Mouse (Mus musculus) heart, embryonic 13.5 days (tissue): ENCODE data around the gene Olfr1247. TPM values are rescaled to one million over a fixed set of nuclear protein-coding genes. Genes with fewer than 3 reads are reported as not detected.
"Not testable (repeated sequence)": the region's sequence is repeated elsewhere in the genome, so short reads cannot be mapped to it uniquely, and the experiment has no call there.

Source experiments
- ATAC-seq: fragments of 200-750 bp; cut with Nextera tagmentation; 2 replicates; pipeline ENCODE4 v1.8.0; 2017; ENCODE audit warnings: moderate TSS enrichment; ENCODE audit not compliant: insufficient number of reproducible peaks, low FRiP score, low TSS enrichment; ENCODE audit errors: extremely low read depth
- H3K27ac ChIP-seq: fragments of 300-500 bp; sonication (generic); replicated peaks from 2 replicates; pipeline ENCODE4 v1.5.1; 2015; ENCODE audit warnings: moderate library complexity, mild to moderate bottlenecking, inconsistent platforms
- H3K27me3 ChIP-seq: fragments of 300-500 bp; sonication (generic); replicated peaks from 2 replicates; pipeline ENCODE4 v1.6.1; 2015; ENCODE audit warnings: mild to moderate bottlenecking, inconsistent platforms
- H3K36me3 ChIP-seq: fragments of 300-500 bp; sonication (generic); 2 replicates; pipeline ENCODE4 v1.6.1; 2015; ENCODE audit warnings: mild to moderate bottlenecking, inconsistent platforms
- H3K4me1 ChIP-seq: fragments of 300-500 bp; sonication (generic); 2 replicates; pipeline ENCODE4 v1.6.1; 2015; ENCODE audit warnings: inconsistent platforms
- H3K4me2 ChIP-seq: fragments of 300-500 bp; sonication (generic); 2 replicates; pipeline ENCODE4 v1.6.1; 2015; ENCODE audit warnings: inconsistent platforms, mild to moderate bottlenecking, moderate library complexity
- H3K4me3 ChIP-seq: fragments of 300-500 bp; sonication (generic); 2 replicates; pipeline ENCODE4 v1.5.1; 2015; ENCODE audit warnings: moderate library complexity, mild to moderate bottlenecking, inconsistent platforms
- H3K9ac ChIP-seq: fragments of 300-500 bp; sonication (generic); 2 replicates; pipeline ENCODE4 v1.6.1; 2015; ENCODE audit warnings: inconsistent platforms, mild to moderate bottlenecking, moderate library complexity
- H3K9me3 ChIP-seq: fragments of 300-500 bp; sonication (generic); 2 replicates; pipeline ENCODE4 v1.6.1; 2016; ENCODE audit warnings: inconsistent platforms
- WGBS: fragments of 180-500 bp; shearing (Covaris S2); methylation state at CpG from one replicate; pipeline ENCODE4 v1.1.7; 2015; ENCODE audit warnings: mixed read lengths; 5-methylcytosine and 5-hydroxymethylcytosine counted together
- polyA plus RNA-seq: library from polyadenylated mRNA; unstranded; fragments of >200 nt; fragmentation: Nextera tagmentation; extraction: Ambion mirVana; gene quantifications from 2 replicates; pipeline ENCODE4 v1.2.1, GENCODE M21; 2015

Olfr1247 gene
- not detected in 2 replicates for polyA plus RNA-seq

- WGBS = 77% methylated on average over 2 of the region's 2 CpGs
- no peak for ATAC-seq
- Histone ChIP-seq H3K27ac (no peak within 1 kb of the TSS), H3K4me3 (no peak within 1 kb of the TSS), H3K9me3 (no peaks in the 10 kb centered on the region), H3K4me2 (no peak within 1 kb of the TSS), H3K36me3 (no peaks in the 10 kb centered on the region), H3K27me3 (no peaks in the 10 kb centered on the region), H3K9ac (no peak within 1 kb of the TSS), H3K4me1 (no peaks in the 10 kb centered on the region)
These were observed at the start of gene Olfr1247 for GRCm38 (mm10) chr2:89614030-89614429. Gene Olfr1247 (minus strand): TSS chr2:89614130.

GRCm38 (mm10) chr2:89661367-89661766, 47.4 kb upstream of the Olfr1247 start, which contains the start of gene Olfr1250:
Gene Olfr1250 (minus strand): TSS chr2:89661467.
- H3K9me3 ChIP-seq = no peaks in the 10 kb centered on the region
- no peaks in the 10 kb centered on the region for H3K36me3 ChIP-seq
- no peak for ATAC-seq
- no peak within 1 kb of the TSS for H3K4me2 ChIP-seq
- no peak within 1 kb of the TSS for H3K9ac ChIP-seq
- no peaks in the 10 kb centered on the region for H3K27me3 ChIP-seq
- no peak within 1 kb of the TSS for H3K27ac ChIP-seq
- no peak within 1 kb of the TSS for H3K4me3 ChIP-seq
- H3K4me1 ChIP-seq = no peaks in the 10 kb centered on the region

- Histone ChIP-seq H3K4me1 (no peaks in the 10 kb centered on the region), H3K4me3 (no peak within 1 kb of the TSS), H3K9ac (no peak within 1 kb of the TSS), H3K27me3 (no peaks in the 10 kb centered on the region), H3K27ac (no peak within 1 kb of the TSS), H3K9me3 (no peaks in the 10 kb centered on the region), H3K4me2 (no peak within 1 kb of the TSS), H3K36me3 (no peaks in the 10 kb centered on the region)
- ATAC-seq = no peak
- 79% methylated on average over 2 of the region's 2 CpGs for WGBS
These were observed 21.0 kb upstream of the Olfr1247 start, which contains the start of gene Olfr1249 for GRCm38 (mm10) chr2:89634883-89635282. Gene Olfr1249 (minus strand): TSS chr2:89634983.

GRCm38 (mm10) chr2:89618145-89618544, 4.2 kb upstream of the Olfr1247 start, which contains the start of gene Olfr1248:
Gene Olfr1248 (minus strand): TSS chr2:89618245.
- not testable (repeated sequence) for H3K27me3 ChIP-seq, H3K9me3 ChIP-seq, H3K36me3 ChIP-seq, H3K27ac ChIP-seq, H3K9ac ChIP-seq, H3K4me1 ChIP-seq, H3K4me2 ChIP-seq, ATAC-seq, H3K4me3 ChIP-seq
- 87% methylated on average over 1 of the region's 1 CpGs for WGBS

DNA sequence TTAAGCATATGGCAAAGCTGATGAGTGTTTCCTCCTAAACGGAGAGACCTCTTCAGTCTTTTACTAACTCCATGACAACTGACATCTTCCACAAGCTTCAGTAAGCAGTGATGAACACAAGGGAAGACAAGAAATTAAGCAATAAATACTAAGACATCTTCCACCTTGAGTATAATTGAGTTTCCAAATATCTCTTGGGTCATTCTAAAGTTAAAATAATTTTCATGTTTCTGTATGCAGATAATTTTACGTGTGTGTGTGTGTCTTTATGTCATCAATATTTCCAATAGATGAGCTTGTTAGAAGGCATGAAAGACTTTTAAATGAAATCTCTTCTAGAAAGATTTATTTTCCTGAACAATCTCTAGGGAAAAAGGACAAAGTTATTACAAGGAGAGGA, 20.9 kb downstream of the Olfr1247 start, which contains the start of gene Olfr1246:
Gene Olfr1246, minus strand, starts transcription at position 101 of the 400 bp plus-strand sequence.
- H3K4me3 ChIP-seq = no peak within 1 kb of the TSS
- no peak for ATAC-seq

DNA sequence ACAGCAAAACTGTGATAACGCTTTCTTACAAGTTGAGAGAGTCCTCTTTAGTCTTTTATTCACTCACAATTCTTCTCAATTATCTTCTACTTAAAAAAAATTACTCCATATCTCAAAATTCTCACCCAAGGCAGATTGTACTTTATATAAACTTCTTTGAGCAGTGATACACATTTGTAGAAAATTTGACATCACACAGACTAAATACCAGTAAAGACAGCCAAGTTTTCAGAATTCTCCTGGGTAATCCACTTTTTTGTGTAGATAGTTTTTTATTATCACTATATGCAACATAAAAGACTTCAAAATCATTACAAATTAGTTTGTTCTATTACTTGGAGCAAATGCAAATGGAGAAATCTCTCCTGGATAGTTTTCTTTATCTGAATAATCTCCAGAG, 35.6 kb downstream of the Olfr1247 start, which contains the start of gene Olfr1245:
Gene Olfr1245, minus strand, starts transcription at position 101 of the 400 bp plus-strand sequence.
- Histone ChIP-seq H3K27ac (no peak within 1 kb of the TSS), H3K36me3 (no peaks in the 10 kb centered on the region), H3K9ac (no peak within 1 kb of the TSS), H3K4me1 (no peaks in the 10 kb centered on the region), H3K4me3 (no peak within 1 kb of the TSS), H3K9me3 (peaks cover 4% of the 10 kb centered on the region; the same call in 1 of the 2 replicates), H3K4me2 (no peak within 1 kb of the TSS), H3K27me3 (no peaks in the 10 kb centered on the region)
- ATAC-seq = no peak
- 70% methylated on average over 1 of the region's 1 CpGs for WGBS

More for the DNA sequence above, 20.9 kb downstream of the Olfr1247 start, which contains the start of gene Olfr1246:
- WGBS = 63% methylated on average over 2 of the region's 2 CpGs
- Histone ChIP-seq H3K27ac (no peak within 1 kb of the TSS), H3K9me3 (no peaks in the 10 kb centered on the region; the same call in 1 of the 2 replicates), H3K4me2 (no peak within 1 kb of the TSS), H3K4me1 (no peaks in the 10 kb centered on the region), H3K9ac (no peak within 1 kb of the TSS), H3K27me3 (no peaks in the 10 kb centered on the region), H3K36me3 (no peaks in the 10 kb centered on the region)

DNA sequence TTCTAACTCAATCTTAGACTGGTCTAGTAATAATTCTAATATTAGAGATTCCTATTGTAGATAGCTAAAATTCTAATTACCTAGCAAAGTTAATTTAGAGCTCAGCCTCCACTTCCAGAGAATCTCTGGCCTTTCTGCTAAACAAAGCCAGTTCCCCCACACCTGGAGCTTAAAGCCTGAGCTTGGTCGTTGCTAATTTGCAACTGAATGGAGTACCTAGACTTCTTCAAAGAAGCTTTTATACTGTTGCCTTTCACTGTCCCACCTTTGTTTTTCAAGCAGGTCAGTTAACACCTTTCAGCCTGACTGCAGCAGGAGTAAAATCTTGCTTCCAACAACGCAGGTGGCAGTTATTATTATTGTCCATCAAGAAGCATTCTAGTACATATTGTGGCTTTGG, 51.2 kb downstream of the Olfr1247 start:
- H3K4me3 ChIP-seq, H3K9me3 ChIP-seq, H3K4me1 ChIP-seq, H3K27me3 ChIP-seq, ATAC-seq, H3K36me3 ChIP-seq, H3K4me2 ChIP-seq, H3K27ac ChIP-seq, H3K9ac ChIP-seq: not testable (repeated sequence)
- WGBS = 61% methylated on average over 2 of the region's 2 CpGs

Other genes starting within 250 kb of the Olfr1247 start
- gene Olfr1234, start 249.3 kb downstream of the Olfr1247 start, polyA plus RNA-seq = not detected in 2 replicates
- gene Olfr1238, start 204.5 kb downstream of the Olfr1247 start, polyA plus RNA-seq = not detected in 2 replicates
- not detected in 2 replicates for gene Olfr1239, start 193.7 kb downstream of the Olfr1247 start, polyA plus RNA-seq
- gene Olfr1240, start 171.1 kb downstream of the Olfr1247 start, polyA plus RNA-seq = not detected in 2 replicates
- not detected in 2 replicates for gene Olfr1241, start 127.0 kb downstream of the Olfr1247 start, polyA plus RNA-seq
- gene Olfr1242, start 115.8 kb downstream of the Olfr1247 start, polyA plus RNA-seq = not detected in 2 replicates
- not detected in 2 replicates for gene Olfr1243, start 82.6 kb downstream of the Olfr1247 start, polyA plus RNA-seq
- not detected in 2 replicates for gene Olfr1245, start 35.7 kb downstream of the Olfr1247 start, polyA plus RNA-seq
- not detected in 2 replicates for gene Olfr1246, start 21.0 kb downstream of the Olfr1247 start, polyA plus RNA-seq
- not detected in 2 replicates for gene Olfr1248, start 4.1 kb upstream of the Olfr1247 start, polyA plus RNA-seq
- gene Olfr1249, start 20.9 kb upstream of the Olfr1247 start, polyA plus RNA-seq = not detected in 2 replicates
- gene Olfr1250, start 47.3 kb upstream of the Olfr1247 start, polyA plus RNA-seq = not detected in 2 replicates
- gene Olfr1251, start 57.8 kb upstream of the Olfr1247 start, polyA plus RNA-seq = not detected in 2 replicates
- gene Olfr1252, start 110.9 kb upstream of the Olfr1247 start, polyA plus RNA-seq = not detected in 2 replicates
- not detected in 2 replicates for gene Olfr1253, start 143.0 kb upstream of the Olfr1247 start, polyA plus RNA-seq
- not detected in 2 replicates for gene Olfr1254, start 179.5 kb upstream of the Olfr1247 start, polyA plus RNA-seq
- gene Olfr1255, start 197.9 kb upstream of the Olfr1247 start, polyA plus RNA-seq = not detected in 2 replicates
- gene Olfr1256, start 227.4 kb upstream of the Olfr1247 start, polyA plus RNA-seq = not detected in 2 replicates
- gene Olfr48, start 234.1 kb upstream of the Olfr1247 start, polyA plus RNA-seq = not detected in 2 replicates